Mouse (Mus musculus): ENCODE results near the gene Abhd16a. TPM values are rescaled to one million over a fixed set of nuclear protein-coding genes. Genes with fewer than 3 reads are reported as not detected.

Gene Abhd16a
- polyA plus RNA-seq, 1 experiment from 2014 or later: 83.3 TPM

GRCm38 (mm10) chr17:35105740-35106389 is 16.8 kb downstream of the Abhd16a start:
- H3K9me3 ChIP-seq (replicated peaks; ENCODE audit: control insufficient read depth, low read length): no peaks in the 10 kb centered on the region
- H3K27me3 ChIP-seq (ENCODE audit: control insufficient read depth, insufficient read depth, low read length): no peaks in the 10 kb centered on the region
- no peak overlapping the region for H3K4me3 ChIP-seq (ENCODE audit: low read length)
- H3K4me1 ChIP-seq (ENCODE audit: control insufficient read depth, insufficient read depth, low read length): peaks cover 6% of the 10 kb centered on the region; the same call in 1 of the 2 replicates
- peaks cover 12% of the 10 kb centered on the region for H3K36me3 ChIP-seq (ENCODE audit: control insufficient read depth, insufficient read depth)
- H3K9ac ChIP-seq (ENCODE audit: low read length): no peak overlapping the region
- 28% methylated on average over 13 of the region's 13 CpGs for WGBS
- no peak overlapping the region for H3K4me2 ChIP-seq (ENCODE audit: low read depth, low read length)
- no peak for ATAC-seq (replicated peaks; ENCODE audit: extremely low read depth, insufficient read depth, low FRiP score)
- H3K27ac ChIP-seq (ENCODE audit: low read length): no peak overlapping the region

GRCm38 (mm10) chr17:35106522-35106921 is 17.5 kb downstream of the Abhd16a start:
- Histone ChIP-seq H3K4me3 (ENCODE audit: low read length) (no peak overlapping the region), H3K4me2 (ENCODE audit: low read depth, low read length) (no peak overlapping the region), H3K27ac (ENCODE audit: low read length) (no peak overlapping the region), H3K4me1 (ENCODE audit: control insufficient read depth, insufficient read depth, low read length) (peaks cover 6% of the 10 kb centered on the region; the same call in 1 of the 2 replicates), H3K27me3 (ENCODE audit: control insufficient read depth, insufficient read depth, low read length) (no peaks in the 10 kb centered on the region), H3K9ac (ENCODE audit: low read length) (no peak overlapping the region), H3K36me3 (ENCODE audit: control insufficient read depth, insufficient read depth) (peaks cover 6% of the 10 kb centered on the region), H3K9me3 (replicated peaks; ENCODE audit: control insufficient read depth, low read length) (no peaks in the 10 kb centered on the region)
- 64% methylated on average over 3 of the region's 3 CpGs for WGBS
- ATAC-seq (replicated peaks; ENCODE audit: extremely low read depth, insufficient read depth, low FRiP score): no peak

- Histone ChIP-seq H3K27ac (ENCODE audit: low read length) (no peak within 1 kb of the TSS), H3K9ac (ENCODE audit: low read length) (no peak within 1 kb of the TSS), H3K36me3 (ENCODE audit: control insufficient read depth, insufficient read depth) (no peaks in the 10 kb centered on the region), H3K4me2 (ENCODE audit: low read depth, low read length) (no peak within 1 kb of the TSS), H3K27me3 (ENCODE audit: control insufficient read depth, insufficient read depth, low read length) (no peaks in the 10 kb centered on the region), H3K4me3 (ENCODE audit: low read length) (no peak within 1 kb of the TSS), H3K9me3 (replicated peaks; ENCODE audit: control insufficient read depth, low read length) (no peaks in the 10 kb centered on the region), H3K4me1 (ENCODE audit: control insufficient read depth, insufficient read depth, low read length) (peaks cover 3% of the 10 kb centered on the region; the same call in 1 of the 2 replicates)
- WGBS: 77% methylated on average over 6 of the region's 6 CpGs
- no peak for ATAC-seq (replicated peaks; ENCODE audit: extremely low read depth, insufficient read depth, low FRiP score)
Observed at GRCm38 (mm10) chr17:35108097-35108496, 19.0 kb downstream of the Abhd16a start, which contains the start of gene Ly6g5c. Gene Ly6g5c, plus strand, starts transcription at chr17:35108279.

GRCm38 (mm10) chr17:35111774-35112173 is 22.7 kb downstream of the Abhd16a start:
- Histone ChIP-seq H3K4me1 (ENCODE audit: control insufficient read depth, insufficient read depth, low read length) (no peaks in the 10 kb centered on the region), H3K36me3 (ENCODE audit: control insufficient read depth, insufficient read depth) (peaks cover 11% of the 10 kb centered on the region), H3K27ac (ENCODE audit: low read length) (peak overlapping the region; percentile 48; the same call in 1 of the 2 replicates), H3K27me3 (ENCODE audit: control insufficient read depth, insufficient read depth, low read length) (no peaks in the 10 kb centered on the region), H3K4me2 (ENCODE audit: low read depth, low read length) (peak overlapping the region; percentile 22), H3K9me3 (replicated peaks; ENCODE audit: control insufficient read depth, low read length) (no peaks in the 10 kb centered on the region), H3K9ac (ENCODE audit: low read length) (no peak overlapping the region), H3K4me3 (ENCODE audit: low read length) (no peak overlapping the region)
- 68% methylated on average over 9 of the region's 9 CpGs for WGBS
- peak; percentile 24; the same call in 1 of the 2 replicates for ATAC-seq (replicated peaks; ENCODE audit: extremely low read depth, insufficient read depth, low FRiP score)

- Histone ChIP-seq H3K4me3 (ENCODE audit: low read length) (no peak within 1 kb of the TSS), H3K36me3 (ENCODE audit: control insufficient read depth, insufficient read depth) (peaks cover 33% of the 10 kb centered on the region), H3K9me3 (replicated peaks; ENCODE audit: control insufficient read depth, low read length) (no peaks in the 10 kb centered on the region), H3K4me2 (ENCODE audit: low read depth, low read length) (no peak within 1 kb of the TSS), H3K27ac (ENCODE audit: low read length) (no peak within 1 kb of the TSS), H3K27me3 (ENCODE audit: control insufficient read depth, insufficient read depth, low read length) (no peaks in the 10 kb centered on the region), H3K9ac (ENCODE audit: low read length) (no peak within 1 kb of the TSS), H3K4me1 (ENCODE audit: control insufficient read depth, insufficient read depth, low read length) (peaks cover 8% of the 10 kb centered on the region)
- no peak for ATAC-seq (replicated peaks; ENCODE audit: extremely low read depth, insufficient read depth, low FRiP score)
- WGBS: 85% methylated on average over 8 of the region's 8 CpGs
Observed at GRCm38 (mm10) chr17:35115046-35116019, 26.3 kb downstream of the Abhd16a start, which contains the start of gene Ly6g5b. Gene Ly6g5b, minus strand, starts transcription at chr17:35115428.

GRCm38 (mm10) chr17:35120745-35121142 is 31.7 kb downstream of the Abhd16a start:
- Histone ChIP-seq H3K9ac (ENCODE audit: low read length) (peak overlapping the region; percentile 78), H3K4me2 (ENCODE audit: low read depth, low read length) (peak overlapping the region; percentile 88), H3K9me3 (replicated peaks; ENCODE audit: control insufficient read depth, low read length) (no peaks in the 10 kb centered on the region), H3K4me1 (ENCODE audit: control insufficient read depth, insufficient read depth, low read length) (peaks cover 18% of the 10 kb centered on the region), H3K27me3 (ENCODE audit: control insufficient read depth, insufficient read depth, low read length) (no peaks in the 10 kb centered on the region), H3K27ac (ENCODE audit: low read length) (peak overlapping the region; percentile 72), H3K36me3 (ENCODE audit: control insufficient read depth, insufficient read depth) (peaks cover 31% of the 10 kb centered on the region), H3K4me3 (ENCODE audit: low read length) (peak overlapping the region; percentile 78)
- 0 out of 2 replicates have a peak, but pooled peaks have one; percentile 4 for ATAC-seq (replicated peaks; ENCODE audit: extremely low read depth, insufficient read depth, low FRiP score)
- WGBS: under 1% methylated on average over 33 of the region's 33 CpGs

- Histone ChIP-seq H3K4me1 (ENCODE audit: control insufficient read depth, insufficient read depth, low read length) (peaks cover 19% of the 10 kb centered on the region), H3K9me3 (replicated peaks; ENCODE audit: control insufficient read depth, low read length) (no peaks in the 10 kb centered on the region), H3K4me2 (ENCODE audit: low read depth, low read length) (peak within 1 kb of the TSS; percentile 88), H3K27ac (ENCODE audit: low read length) (peak within 1 kb of the TSS; percentile 92), H3K9ac (ENCODE audit: low read length) (peak within 1 kb of the TSS; percentile 88), H3K36me3 (ENCODE audit: control insufficient read depth, insufficient read depth) (peaks cover 26% of the 10 kb centered on the region), H3K4me3 (ENCODE audit: low read length) (peak within 1 kb of the TSS; percentile 78), H3K27me3 (ENCODE audit: control insufficient read depth, insufficient read depth, low read length) (no peaks in the 10 kb centered on the region)
- peak; percentile 96 for ATAC-seq (replicated peaks; ENCODE audit: extremely low read depth, insufficient read depth, low FRiP score)
- under 1% methylated on average over 50 of the region's 50 CpGs for WGBS
Observed at GRCm38 (mm10) chr17:35121143-35121799, 32.2 kb downstream of the Abhd16a start, which contains the start of gene Gpank1. Gene Gpank1, plus strand, starts transcription at chr17:35121455.

GRCm38 (mm10) chr17:35121871-35122303 is 32.8 kb downstream of the Abhd16a start, which contains the start of gene Csnk2b:
Gene Csnk2b, minus strand, starts transcription at chr17:35122053.
- Histone ChIP-seq H3K27me3 (ENCODE audit: control insufficient read depth, insufficient read depth, low read length) (no peaks in the 10 kb centered on the region), H3K27ac (ENCODE audit: low read length) (peak within 1 kb of the TSS; percentile 92), H3K4me2 (ENCODE audit: low read depth, low read length) (peak within 1 kb of the TSS; percentile 88), H3K4me1 (ENCODE audit: control insufficient read depth, insufficient read depth, low read length) (peaks cover 20% of the 10 kb centered on the region), H3K36me3 (ENCODE audit: control insufficient read depth, insufficient read depth) (peaks cover 22% of the 10 kb centered on the region), H3K9ac (ENCODE audit: low read length) (peak within 1 kb of the TSS; percentile 88), H3K9me3 (replicated peaks; ENCODE audit: control insufficient read depth, low read length) (no peaks in the 10 kb centered on the region), H3K4me3 (ENCODE audit: low read length) (peak within 1 kb of the TSS; percentile 78)
- no peak; the same call in 1 of the 2 replicates for ATAC-seq (replicated peaks; ENCODE audit: extremely low read depth, insufficient read depth, low FRiP score)
- WGBS: 0% methylated on average over 19 of the region's 19 CpGs
